Mouse (Mus musculus): ENCODE data around the gene Gpsm3. TPM values are rescaled to one million over a fixed set of nuclear protein-coding genes. Genes with fewer than 3 reads are reported as not detected.

The Gpsm3 gene
- polyA plus RNA-seq, 1 experiment from 2014 or later = 5.3 TPM

DNA sequence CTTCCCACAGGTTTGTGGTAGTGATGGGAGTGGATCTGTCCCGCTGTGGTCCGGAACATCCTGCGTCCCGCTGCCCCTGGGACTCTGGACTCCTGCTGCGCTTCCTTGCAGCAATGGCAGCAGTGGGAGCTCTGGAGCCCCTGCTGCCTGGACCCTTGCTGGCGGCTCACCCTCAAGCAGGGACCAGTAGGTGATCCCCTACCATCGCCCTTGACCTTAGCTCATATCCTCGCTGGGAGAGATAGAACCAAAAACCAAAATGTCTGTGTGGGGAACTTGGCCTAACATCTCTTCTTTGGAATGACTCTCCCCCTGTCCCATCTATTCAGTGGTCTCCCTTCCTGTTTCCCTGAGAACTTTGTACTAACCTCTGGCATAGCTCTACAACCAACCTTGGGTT is 5.8 kb upstream of the Gpsm3 start:
- Histone ChIP-seq H3K27me3 (no peaks in the 10 kb centered on the region), H3K4me2 (no peak overlapping the region), H3K9ac (no peak overlapping the region), H3K9me3 (no peaks in the 10 kb centered on the region), H3K4me3 (no peak overlapping the region), H3K4me1 (replicated peaks) (peaks cover 27% of the 10 kb centered on the region), H3K27ac (replicated peaks) (no peak overlapping the region), H3K36me3 (no peaks in the 10 kb centered on the region)
- WGBS = 91% methylated on average over 8 of the region's 8 CpGs
- no peak for ATAC-seq (ENCODE audit: low read depth)

DNA sequence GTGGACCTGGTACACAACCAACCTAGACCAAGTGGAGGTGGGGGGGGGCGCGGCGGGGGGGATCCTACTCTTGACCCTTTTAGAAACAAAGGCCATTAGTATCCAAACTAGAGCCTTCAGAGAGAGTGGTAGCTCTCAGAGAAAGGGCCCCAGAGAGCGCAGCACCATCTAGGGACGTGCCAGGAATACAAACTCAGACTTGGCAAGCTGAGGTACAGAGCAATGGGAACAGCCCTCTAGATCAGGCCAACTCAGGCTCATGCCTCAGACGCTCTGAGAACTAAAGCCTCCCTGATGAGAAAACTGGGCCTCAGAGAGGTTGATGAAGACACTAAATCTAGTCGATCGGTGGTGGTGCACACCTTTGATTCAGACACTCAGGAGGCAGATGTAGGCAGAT is 4.5 kb upstream of the Gpsm3 start:
- Histone ChIP-seq H3K27ac (replicated peaks) (peak overlapping the region; percentile 98), H3K9ac (no peak overlapping the region), H3K9me3 (no peaks in the 10 kb centered on the region), H3K4me1 (replicated peaks) (peaks cover 40% of the 10 kb centered on the region), H3K36me3 (no peaks in the 10 kb centered on the region), H3K4me2 (no peak overlapping the region), H3K4me3 (no peak overlapping the region), H3K27me3 (no peaks in the 10 kb centered on the region)
- ATAC-seq (ENCODE audit: low read depth) = no peak
- 85% methylated on average over 8 of the region's 8 CpGs for WGBS

DNA sequence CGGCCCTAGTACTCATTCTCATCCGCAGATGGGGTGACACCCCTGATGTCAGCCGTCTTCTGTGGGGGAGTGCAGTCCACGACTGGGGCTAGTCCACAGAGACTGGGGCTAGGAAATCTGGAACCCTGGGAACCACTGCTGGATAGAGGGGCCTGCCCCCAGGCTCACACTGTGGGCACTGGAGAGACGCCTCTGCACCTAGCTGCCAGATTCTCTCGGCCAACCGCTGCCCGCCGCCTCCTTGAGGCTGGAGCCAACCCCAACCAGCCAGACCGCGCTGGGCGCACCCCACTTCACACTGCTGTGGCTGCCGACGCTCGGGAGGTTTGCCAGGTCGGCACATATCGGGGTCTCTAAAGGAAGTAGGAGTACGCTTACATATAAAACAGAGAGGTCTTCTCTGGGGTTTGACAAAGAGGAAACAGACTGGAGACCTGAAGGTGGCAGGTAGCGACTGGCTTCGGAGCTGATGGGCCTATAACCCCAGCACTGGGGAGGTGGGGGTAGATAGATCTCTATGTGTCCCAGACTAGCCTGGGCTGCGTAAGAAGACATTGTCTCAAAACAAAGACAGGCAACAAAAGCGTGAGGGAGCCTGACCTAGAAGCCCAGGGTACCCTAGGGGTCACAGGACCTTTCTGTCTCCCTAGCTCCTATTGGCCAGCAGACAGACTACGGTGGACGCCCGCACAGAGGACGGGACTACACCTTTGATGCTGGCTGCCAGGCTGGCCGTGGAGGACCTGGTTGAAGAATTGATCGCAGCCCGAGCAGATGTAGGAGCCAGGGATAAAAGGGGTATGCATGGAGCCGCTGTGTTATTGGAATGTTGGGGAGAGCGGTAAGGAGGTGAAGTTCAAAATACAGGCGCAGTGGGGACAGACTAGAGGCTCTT is 3.5 kb upstream of the Gpsm3 start:
- WGBS = 18% methylated on average over 32 of the region's 32 CpGs
- Histone ChIP-seq H3K4me2 (peak overlapping the region; percentile 74), H3K4me3 (peak overlapping the region; percentile 64), H3K9me3 (no peaks in the 10 kb centered on the region), H3K27me3 (no peaks in the 10 kb centered on the region), H3K36me3 (no peaks in the 10 kb centered on the region), H3K27ac (replicated peaks) (peak overlapping the region; percentile 98), H3K4me1 (replicated peaks) (peaks cover 50% of the 10 kb centered on the region), H3K9ac (peak overlapping the region; percentile 90)
- peak; percentile 13 for ATAC-seq (ENCODE audit: low read depth)

DNA sequence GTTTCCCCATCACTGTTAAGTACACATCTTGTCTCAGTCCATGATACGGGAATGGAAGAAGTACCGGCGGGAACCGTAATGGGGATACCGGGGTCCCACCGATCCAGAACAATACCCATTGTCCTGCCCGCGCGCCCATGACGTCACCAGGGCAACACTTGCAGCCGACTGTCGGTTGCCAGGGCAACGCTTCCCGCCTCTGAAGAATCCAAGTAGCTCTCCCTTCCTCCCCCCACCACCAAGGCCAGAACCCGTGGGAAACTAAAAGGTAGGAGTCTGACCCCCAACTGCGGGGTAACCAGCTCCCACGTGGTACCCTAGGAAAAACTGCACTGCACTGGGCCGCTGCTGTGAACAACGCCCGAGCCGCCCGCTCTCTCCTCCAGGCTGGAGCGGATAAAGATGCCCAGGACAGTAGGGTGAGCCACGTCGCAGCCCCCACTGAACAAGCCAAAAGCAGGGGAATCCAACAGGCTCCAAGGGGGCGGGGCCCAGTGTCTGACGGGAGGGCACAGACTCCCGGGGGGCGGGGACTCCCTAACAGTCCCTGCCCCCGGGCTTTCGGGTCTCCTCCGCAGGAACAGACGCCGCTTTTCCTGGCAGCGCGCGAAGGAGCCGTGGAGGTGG is 2.7 kb upstream of the Gpsm3 start:
- Histone ChIP-seq H3K9ac (peak overlapping the region; percentile 90), H3K27me3 (no peaks in the 10 kb centered on the region), H3K4me1 (replicated peaks) (peaks cover 56% of the 10 kb centered on the region), H3K9me3 (no peaks in the 10 kb centered on the region), H3K36me3 (no peaks in the 10 kb centered on the region), H3K4me2 (peak overlapping the region; percentile 74), H3K27ac (replicated peaks) (peak overlapping the region; percentile 98), H3K4me3 (peak overlapping the region; percentile 64)
- peak; percentile 76 for ATAC-seq (ENCODE audit: low read depth)
- WGBS = under 1% methylated on average over 38 of the region's 38 CpGs

DNA sequence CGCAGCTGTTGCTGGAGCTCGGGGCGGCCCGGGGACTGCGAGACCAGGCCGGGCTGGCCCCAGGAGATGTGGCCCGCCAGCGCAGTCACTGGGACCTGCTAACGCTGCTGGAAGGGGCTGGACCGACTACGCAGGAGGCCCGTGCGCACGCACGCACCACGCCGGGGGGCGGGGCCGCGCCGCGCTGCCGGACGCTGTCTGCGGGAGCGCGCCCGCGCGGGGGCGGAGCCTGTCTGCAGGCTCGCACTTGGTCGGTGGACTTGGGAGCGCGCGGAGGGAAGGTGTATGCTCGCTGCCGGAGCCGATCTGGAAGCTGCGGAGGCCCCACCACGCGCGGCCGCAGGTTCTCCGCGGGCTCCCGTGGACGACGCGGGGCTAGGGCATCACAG is 2.2 kb upstream of the Gpsm3 start:
- Histone ChIP-seq H3K4me1 (replicated peaks) (peaks cover 58% of the 10 kb centered on the region), H3K27me3 (no peaks in the 10 kb centered on the region), H3K4me3 (peak overlapping the region; percentile 64), H3K4me2 (peak overlapping the region; percentile 74), H3K9me3 (no peaks in the 10 kb centered on the region), H3K9ac (peak overlapping the region; percentile 90), H3K27ac (replicated peaks) (peak overlapping the region; percentile 98), H3K36me3 (no peaks in the 10 kb centered on the region)
- WGBS = 0% methylated on average over 50 of the region's 50 CpGs
- ATAC-seq (ENCODE audit: low read depth) = peak; percentile 81

DNA sequence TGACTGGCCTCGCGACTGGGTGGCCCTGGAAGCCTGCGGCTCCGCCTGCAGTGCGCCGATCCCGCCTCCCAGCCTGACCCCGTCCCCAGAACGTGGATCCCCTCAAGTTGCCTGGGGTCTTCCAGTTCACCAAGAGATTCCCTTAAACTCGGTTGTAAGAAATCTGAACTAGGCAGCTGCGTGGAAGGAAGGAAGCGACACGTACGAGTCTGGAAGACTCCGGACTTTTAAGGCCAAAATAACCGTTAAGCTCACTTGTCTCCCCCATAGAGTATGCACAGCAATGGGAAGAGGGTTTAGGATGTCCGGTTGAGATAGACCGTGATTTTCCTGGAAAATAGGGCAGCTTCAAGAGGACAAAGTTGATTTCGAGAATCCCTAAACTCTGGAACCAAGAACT is 1.8 kb upstream of the Gpsm3 start:
- 3% methylated on average over 19 of the region's 19 CpGs for WGBS
- Histone ChIP-seq H3K9me3 (no peaks in the 10 kb centered on the region), H3K4me1 (replicated peaks) (peaks cover 62% of the 10 kb centered on the region), H3K27me3 (no peaks in the 10 kb centered on the region), H3K27ac (replicated peaks) (peak overlapping the region; percentile 98), H3K4me3 (peak overlapping the region; percentile 64), H3K9ac (peak overlapping the region; percentile 90), H3K4me2 (peak overlapping the region; percentile 74), H3K36me3 (no peaks in the 10 kb centered on the region)
- ATAC-seq (ENCODE audit: low read depth) = no peak

DNA sequence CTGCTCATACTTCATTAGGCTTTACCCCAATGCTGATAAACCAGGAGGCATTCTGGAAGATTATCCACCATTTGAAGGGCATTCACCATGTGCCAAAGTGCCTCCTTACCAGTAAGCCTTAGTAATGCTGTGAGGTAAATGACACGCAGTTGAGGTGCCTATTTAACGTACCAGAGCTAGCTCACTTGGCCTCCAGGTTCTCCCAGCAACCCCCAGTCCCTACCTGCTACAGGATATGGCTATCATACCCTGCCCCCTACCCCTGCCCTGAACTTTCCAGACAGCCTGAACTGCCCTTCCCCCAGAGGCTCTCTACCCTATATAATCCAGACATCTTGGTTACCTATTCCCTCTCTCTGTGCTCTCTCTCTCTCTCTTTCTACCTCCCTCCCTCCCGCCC is 839 bp upstream of the Gpsm3 start:
- H3K27ac ChIP-seq (replicated peaks) = no peak overlapping the region
- 86% methylated on average over 3 of the region's 3 CpGs for WGBS
- no peak for ATAC-seq (ENCODE audit: low read depth)
- H3K4me2 ChIP-seq = no peak overlapping the region
- H3K9ac ChIP-seq = no peak overlapping the region
- no peaks in the 10 kb centered on the region for H3K36me3 ChIP-seq
- H3K4me1 ChIP-seq (replicated peaks) = peaks cover 71% of the 10 kb centered on the region
- H3K4me3 ChIP-seq = no peak overlapping the region
- no peaks in the 10 kb centered on the region for H3K9me3 ChIP-seq
- no peaks in the 10 kb centered on the region for H3K27me3 ChIP-seq

DNA sequence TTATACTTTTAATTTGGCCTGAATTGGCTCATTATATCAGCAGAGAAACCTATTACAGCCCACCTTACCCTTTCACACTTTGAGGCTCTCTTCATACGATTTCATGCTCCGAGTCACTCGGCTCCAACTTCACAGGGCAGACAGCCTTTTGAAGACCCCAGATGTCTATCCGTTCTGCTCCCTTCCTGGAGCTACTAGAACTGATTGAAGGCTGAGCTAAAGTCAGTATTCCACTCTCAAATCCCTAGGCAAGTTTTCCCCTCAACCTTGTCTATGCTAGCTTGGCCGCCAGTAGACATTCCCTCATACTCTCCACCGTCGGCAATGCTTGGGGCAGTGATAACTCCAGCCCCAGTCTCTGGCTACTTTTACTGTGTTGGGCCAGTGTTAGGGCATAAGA is 400 bp upstream of the Gpsm3 start:
- Histone ChIP-seq H3K27me3 (no peaks in the 10 kb centered on the region), H3K9me3 (no peaks in the 10 kb centered on the region), H3K9ac (peak overlapping the region; percentile 17; the same call in 1 of the 2 replicates), H3K27ac (replicated peaks) (peak overlapping the region; percentile 54; the same call in 1 of the 2 replicates), H3K4me1 (replicated peaks) (peaks cover 75% of the 10 kb centered on the region), H3K36me3 (no peaks in the 10 kb centered on the region), H3K4me2 (peak overlapping the region; percentile 21), H3K4me3 (no peak overlapping the region)
- WGBS = 56% methylated on average over 7 of the region's 7 CpGs
- no peak for ATAC-seq (ENCODE audit: low read depth)

DNA sequence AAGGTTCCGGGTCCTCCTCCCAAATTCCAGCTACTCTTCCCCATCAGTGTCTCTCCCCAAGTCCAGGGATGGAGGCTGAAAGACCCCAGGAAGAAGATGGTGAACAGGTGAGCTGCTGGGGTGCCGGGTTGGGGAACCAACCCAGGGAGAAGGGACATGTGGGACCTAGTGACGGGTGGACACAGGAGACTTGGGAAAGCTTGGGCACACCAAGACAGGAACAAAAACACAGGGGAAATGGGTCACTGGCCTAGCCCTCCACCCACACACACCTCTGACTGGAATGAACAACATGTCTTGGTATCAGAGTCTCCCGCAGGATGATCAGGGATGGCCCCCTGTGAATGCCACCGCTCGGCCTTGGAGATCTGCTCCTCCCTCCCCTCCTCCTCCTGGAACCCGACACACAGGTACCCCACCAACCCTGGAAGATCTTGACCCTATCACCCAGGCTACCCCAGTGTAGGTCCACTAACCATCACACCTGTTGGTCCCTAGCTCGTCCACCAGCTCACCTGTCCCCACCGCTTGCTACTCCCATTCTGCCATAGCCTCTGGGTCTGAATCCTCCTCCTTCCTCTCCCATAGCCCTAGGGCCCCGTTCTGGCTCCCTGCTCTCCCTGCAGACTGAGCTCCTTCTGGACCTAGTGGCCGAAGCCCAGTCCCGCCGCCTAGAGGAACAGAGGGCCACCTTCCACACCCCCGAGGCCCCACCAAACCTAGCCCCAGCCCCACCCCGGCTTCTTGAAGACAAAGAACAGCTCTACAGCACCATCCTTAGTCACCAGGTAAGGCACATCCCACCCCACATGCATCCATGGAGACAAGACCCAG is 765 bp downstream of the Gpsm3 start:
- peaks cover 84% of the 10 kb centered on the region for H3K4me1 ChIP-seq (replicated peaks)
- peak overlapping the region; percentile 99 for H3K27ac ChIP-seq (replicated peaks)
- H3K9ac ChIP-seq = no peak overlapping the region
- no peaks in the 10 kb centered on the region for H3K9me3 ChIP-seq
- 70% methylated on average over 15 of the region's 15 CpGs for WGBS
- 0 out of 2 replicates have a peak overlapping the region, but pooled peaks have one; percentile 0 for H3K4me3 ChIP-seq
- H3K36me3 ChIP-seq = peaks cover 10% of the 10 kb centered on the region
- H3K4me2 ChIP-seq = peak overlapping the region; percentile 91
- no peaks in the 10 kb centered on the region for H3K27me3 ChIP-seq
- ATAC-seq (ENCODE audit: low read depth) = no peak

DNA sequence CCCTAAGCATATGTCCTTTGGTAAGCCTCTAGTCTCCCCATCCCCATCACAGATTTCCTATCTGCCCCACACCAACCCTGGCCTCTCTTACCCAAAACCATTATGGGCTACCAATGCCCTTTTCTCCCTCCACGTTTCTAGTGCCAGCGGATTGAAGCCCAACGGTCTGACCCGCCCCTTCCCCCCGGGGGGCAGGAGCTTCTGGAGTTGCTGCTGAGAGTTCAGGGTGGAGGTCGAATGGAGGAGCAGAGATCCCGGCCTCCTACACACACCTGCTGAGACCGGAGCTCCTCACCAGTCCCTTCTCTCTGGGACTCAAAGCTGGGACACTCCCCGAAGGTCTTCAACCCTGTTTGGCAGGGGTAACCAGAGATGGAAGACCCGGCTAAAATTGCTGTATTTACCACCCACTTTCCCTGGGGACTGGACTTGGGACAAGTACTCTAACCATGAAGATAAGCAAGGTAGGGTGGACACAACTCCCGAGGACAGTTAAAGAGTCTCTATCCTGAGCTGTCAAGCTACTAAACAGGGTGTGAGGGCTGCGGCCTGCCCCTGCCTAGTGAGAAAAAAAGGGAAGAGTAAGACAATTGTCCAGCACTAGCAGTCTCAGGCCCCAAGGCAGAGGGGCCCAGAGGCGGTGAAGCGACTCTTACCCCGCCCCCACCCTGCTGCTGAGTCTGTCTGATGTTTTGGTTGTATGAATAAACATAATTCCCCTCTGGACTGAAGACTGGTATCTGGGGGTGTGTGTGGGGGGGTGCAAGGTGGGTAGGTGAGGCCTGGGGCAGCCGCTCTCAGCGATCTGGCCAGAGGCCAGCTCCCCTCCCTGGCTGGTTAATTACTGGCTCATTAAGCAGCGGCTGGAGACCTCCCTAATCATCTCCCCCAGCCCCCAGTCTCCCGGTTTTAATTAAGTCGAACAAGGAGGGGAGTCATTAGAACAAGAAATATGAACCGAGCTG is 1.7 kb downstream of the Gpsm3 start, which contains the start of gene Pbx2:
Pbx2 (plus strand) TSS at position 238 of the 965 bp plus-strand sequence.
- Histone ChIP-seq H3K4me3 (peak within 1 kb of the TSS; percentile 81), H3K4me2 (peak within 1 kb of the TSS; percentile 91), H3K36me3 (peaks cover 18% of the 10 kb centered on the region), H3K27ac (replicated peaks) (peak within 1 kb of the TSS; percentile 99), H3K4me1 (replicated peaks) (peaks cover 76% of the 10 kb centered on the region), H3K27me3 (no peaks in the 10 kb centered on the region), H3K9ac (peak within 1 kb of the TSS; percentile 98), H3K9me3 (no peaks in the 10 kb centered on the region)
- WGBS = 3% methylated on average over 21 of the region's 21 CpGs
- peak; percentile 6 for ATAC-seq (ENCODE audit: low read depth)

DNA sequence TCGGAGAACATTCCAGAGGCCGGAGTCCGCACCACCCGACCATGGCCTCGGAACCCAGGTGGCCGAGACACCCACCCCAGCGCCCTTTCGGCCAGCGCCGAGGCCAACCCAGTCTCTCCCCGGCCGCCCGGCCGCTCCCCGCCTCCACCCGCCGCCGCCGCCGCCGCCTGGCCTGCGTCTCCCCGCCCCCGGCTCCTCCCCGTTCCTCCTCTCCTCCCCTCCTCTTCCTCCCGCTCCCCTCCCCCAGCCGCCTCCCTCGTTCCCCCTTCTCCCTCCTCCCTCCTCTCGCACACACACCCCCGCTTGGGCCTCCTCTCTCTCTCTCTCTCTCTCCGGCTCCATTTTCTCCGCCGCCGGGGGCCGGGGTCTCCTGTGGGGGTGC is 2.4 kb downstream of the Gpsm3 start:
- H3K9me3 ChIP-seq = no peaks in the 10 kb centered on the region
- ATAC-seq (ENCODE audit: low read depth) = peak; percentile 15
- H3K36me3 ChIP-seq = peaks cover 18% of the 10 kb centered on the region
- peak overlapping the region; percentile 99 for H3K27ac ChIP-seq (replicated peaks)
- 2% methylated on average over 16 of the region's 35 CpGs for WGBS
- H3K4me3 ChIP-seq = peak overlapping the region; percentile 81
- H3K9ac ChIP-seq = peak overlapping the region; percentile 98
- H3K4me2 ChIP-seq = peak overlapping the region; percentile 91
- H3K27me3 ChIP-seq = no peaks in the 10 kb centered on the region
- H3K4me1 ChIP-seq (replicated peaks) = peaks cover 73% of the 10 kb centered on the region
